Mouse (Mus musculus): Measurements from ENCODE around the gene Dgkq.

DNA sequence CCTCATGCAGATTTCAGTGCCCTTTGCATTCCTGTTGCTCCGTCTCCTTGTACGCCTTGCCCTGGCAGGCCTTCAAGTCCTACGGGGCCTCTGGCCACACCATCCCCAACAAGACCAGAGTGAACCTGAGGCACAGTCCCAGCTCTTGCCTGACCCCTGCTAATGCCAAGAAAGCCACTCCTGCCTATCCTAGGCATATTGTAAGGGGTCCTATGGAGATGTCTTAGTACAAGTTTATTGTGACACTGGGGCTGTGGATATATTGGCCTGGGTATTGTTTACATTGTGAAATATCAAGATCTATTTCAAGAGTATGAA lies 23.2 kb downstream of the Dgkq start:
- TF ChIP-seq CTCF (IDR thresholded peaks at IDR 0.05; ENCODE audit: borderline replicate concordance, control insufficient read depth, extremely low read depth, insufficient read depth, low read length, poor library complexity) (no peak), POLR2A (IDR thresholded peaks at IDR 0.05; ENCODE audit: control insufficient read depth, extremely low read depth, insufficient read depth, low read length, poor library complexity) (no peak)

Data from thymus, adult 2 months (tissue).